Comparison of ENCODE assay signal across 9 mouse cellular contexts in the genomic region with DNA sequence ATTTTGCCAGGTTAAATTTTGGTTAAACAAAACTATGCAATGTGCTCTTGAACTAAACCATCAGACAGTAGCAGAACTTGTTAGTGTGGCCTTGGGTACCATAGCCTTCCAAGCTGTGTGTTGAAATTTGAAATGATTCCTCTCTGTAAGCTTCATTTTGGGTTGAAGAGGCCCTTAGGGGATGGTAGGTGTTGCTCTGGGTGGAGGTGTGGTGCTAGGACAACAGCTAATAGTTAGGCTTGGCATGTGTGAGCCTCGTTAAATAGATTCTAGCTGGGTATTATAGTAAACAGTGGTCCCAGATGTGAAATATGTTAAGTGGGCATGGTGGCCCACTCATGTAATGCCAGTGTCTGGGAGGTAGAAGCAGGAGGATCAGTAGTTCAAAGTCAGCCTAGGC. TPM values are rescaled to one million over a fixed set of nuclear protein-coding genes. Genes with fewer than 3 reads are reported as not detected.
DNase-seq lines count a peak whose midpoint lies in the region; ATAC-seq and TF ChIP-seq lines count a peak whose summit lies in the region.
"Had no signal": no experiment of that assay in that cellular context is flagged by ENCODE, and none has a peak within 500 bp of the region (broad histone marks: within the 10 kb centered on the region; RNA-seq: fewer than 3 reads in every experiment).

No protein-coding gene starts in this region.

- H3K27me3 ChIP-seq in embryonic facial prominence, embryonic 14.5 days (replicated peaks; ENCODE audit: control insufficient read depth, insufficient read depth, low read length) = no peaks in the 10 kb centered on the region
- no peaks in the 10 kb centered on the region for H3K27me3 ChIP-seq in intestine, embryonic 16.5 days (replicated peaks; ENCODE audit: control insufficient read depth, insufficient read depth, low read length)
- H3K27me3 ChIP-seq in neural tube, embryonic 14.5 days (ENCODE audit: control insufficient read depth, insufficient read depth, low read length) = no peaks in the 10 kb centered on the region

- ATAC-seq in embryonic facial prominence, embryonic 14.5 days (ENCODE audit: low read depth) = no peak
- ATAC-seq in intestine, embryonic 16.5 days = no peak
- no peak for ATAC-seq in neural tube, embryonic 14.5 days (ENCODE audit: low read depth)

- no peak overlapping the region for H3K27ac ChIP-seq in embryonic facial prominence, embryonic 14.5 days (replicated peaks; ENCODE audit: low read depth, low read length)
- H3K27ac ChIP-seq in intestine, embryonic 16.5 days (ENCODE audit: low read length) = no peak overlapping the region
- H3K27ac ChIP-seq in neural tube, embryonic 14.5 days (ENCODE audit: low read depth, low read length) = no peak overlapping the region

- H3K9me3 ChIP-seq in embryonic facial prominence, embryonic 14.5 days (ENCODE audit: control insufficient read depth, low read length) = no peaks in the 10 kb centered on the region
- no peaks in the 10 kb centered on the region for H3K9me3 ChIP-seq in intestine, embryonic 16.5 days (ENCODE audit: control insufficient read depth, low read length)
- no peaks in the 10 kb centered on the region for H3K9me3 ChIP-seq in neural tube, embryonic 14.5 days (ENCODE audit: control insufficient read depth, low read length)

- peaks cover 6% of the 10 kb centered on the region for H3K4me1 ChIP-seq in lung, adult 2 months (ENCODE audit: control insufficient read depth, insufficient read depth, low read length)
- H3K4me1 ChIP-seq in embryonic facial prominence, embryonic 14.5 days (ENCODE audit: control insufficient read depth, insufficient read depth, low read length) = peaks cover 3% of the 10 kb centered on the region; the same call in 1 of the 2 replicates
- peaks cover 6% of the 10 kb centered on the region for H3K4me1 ChIP-seq in intestine, embryonic 16.5 days (ENCODE audit: control insufficient read depth, insufficient read depth, low read length)
- peaks cover 5% of the 10 kb centered on the region; the same call in 1 of the 2 replicates for H3K4me1 ChIP-seq in neural tube, embryonic 14.5 days (ENCODE audit: control insufficient read depth, insufficient read depth, low read length)

- TF ChIP-seq CTCF in lung, adult 2 months (IDR thresholded peaks at IDR 0.05; ENCODE audit: insufficient read depth, low read length) = no peak

- DNase-seq in lung, adult 2 months = no peak
- no peak for DNase-seq in lung, postnatal 36 days
- DNase-seq in embryonic facial prominence, embryonic 14.5 days (ENCODE audit: low spot score) = no peak
- DNase-seq in cerebellum, adult 11-12 months = no peak
- DNase-seq in embryo, embryonic 10 days (ENCODE audit: low spot score) = no peak
- DNase-seq in spleen, adult 18-20 months = no peak
- DNase-seq: thymus, postnatal 25 days had no signal

- WGBS in lung, adult 2 months = 21% methylated on average over 1 of the region's 1 CpGs
- WGBS in embryonic facial prominence, embryonic 14.5 days = 19% methylated on average over 1 of the region's 1 CpGs
- 19% methylated on average over 1 of the region's 1 CpGs for WGBS in intestine, embryonic 16.5 days
- 39% methylated on average over 1 of the region's 1 CpGs for WGBS in neural tube, embryonic 14.5 days

- H3K4me3 ChIP-seq in lung, adult 2 months (replicated peaks; ENCODE audit: extremely low read depth, low read depth, low read length) = peak overlapping the region; percentile 40
- H3K4me3 ChIP-seq in embryonic facial prominence, embryonic 14.5 days (ENCODE audit: low read depth, low read length) = peak overlapping the region; percentile 92
- peak overlapping the region; percentile 70 for H3K4me3 ChIP-seq in intestine, embryonic 16.5 days (ENCODE audit: low read length)
- H3K4me3 ChIP-seq in neural tube, embryonic 14.5 days (ENCODE audit: low read depth, low read length) = peak overlapping the region; percentile 55

- peak overlapping the region; percentile 96 for H3K4me2 ChIP-seq in embryonic facial prominence, embryonic 14.5 days (ENCODE audit: low read depth, low read length)
- H3K4me2 ChIP-seq in intestine, embryonic 16.5 days (ENCODE audit: low read depth, low read length) = peak overlapping the region; percentile 93
- peak overlapping the region; percentile 94 for H3K4me2 ChIP-seq in neural tube, embryonic 14.5 days (ENCODE audit: low read depth, low read length)

- peaks cover 48% of the 10 kb centered on the region for H3K36me3 ChIP-seq in embryonic facial prominence, embryonic 14.5 days (ENCODE audit: control insufficient read depth, insufficient read depth, low read length)
- H3K36me3 ChIP-seq in intestine, embryonic 16.5 days (ENCODE audit: control insufficient read depth, insufficient read depth, low read length) = peaks cover 12% of the 10 kb centered on the region
- peaks cover 30% of the 10 kb centered on the region for H3K36me3 ChIP-seq in neural tube, embryonic 14.5 days (ENCODE audit: control insufficient read depth, insufficient read depth, low read length)

- peak overlapping the region; percentile 98 for H3K9ac ChIP-seq in embryonic facial prominence, embryonic 14.5 days (ENCODE audit: low read depth, low read length)
- peak overlapping the region; percentile 83 for H3K9ac ChIP-seq in intestine, embryonic 16.5 days (ENCODE audit: low read depth, low read length)
- H3K9ac ChIP-seq in neural tube, embryonic 14.5 days (replicated peaks; ENCODE audit: low read depth, low read length) = peak overlapping the region; percentile 68

- no peak for TF ChIP-seq POLR2A in lung, adult 2 months (IDR thresholded peaks at IDR 0.05; ENCODE audit: borderline replicate concordance, extremely low read depth, low read depth, low read length)

RNA-seq across cellular contexts. Expression of gene Rpl24, which starts 1.1 kb away (rescaled TPM):
- 61.7 and 86.4 TPM in 2 replicates for polyA plus RNA-seq in lung, adult 2 months (2012; rRNA removed)
- 818 and 878 TPM in 2 replicates for polyA plus RNA-seq in embryonic facial prominence, embryonic 14.5 days (2014; fragmentation: Nextera tagmentation; extraction: Ambion mirVana)
- 606 and 662 TPM in 2 replicates for polyA plus RNA-seq in intestine, embryonic 16.5 days (2015; fragmentation: Nextera tagmentation; extraction: Ambion mirVana)
- polyA plus RNA-seq in neural tube, embryonic 14.5 days (2014; fragmentation: Nextera tagmentation; extraction: Ambion mirVana) = 529 and 563 TPM in 2 replicates

RNA-seq across cellular contexts. Expression of gene Zbtb11, which starts 6.5 kb away (rescaled TPM):
- polyA plus RNA-seq in lung, adult 2 months (2012; rRNA removed) = 3.3 and 3.7 TPM in 2 replicates
- polyA plus RNA-seq in embryonic facial prominence, embryonic 14.5 days (2014; fragmentation: Nextera tagmentation; extraction: Ambion mirVana) = 17.8 and 21.5 TPM in 2 replicates
- polyA plus RNA-seq in intestine, embryonic 16.5 days (2015; fragmentation: Nextera tagmentation; extraction: Ambion mirVana) = 12.0 and 12.7 TPM in 2 replicates
- polyA plus RNA-seq in neural tube, embryonic 14.5 days (2014; fragmentation: Nextera tagmentation; extraction: Ambion mirVana) = 26.5 and 30.6 TPM in 2 replicates

RNA-seq across cellular contexts. Expression of gene Cep97, which starts 32.6 kb away (rescaled TPM):
- 0.55 and 1.6 TPM in 2 replicates for polyA plus RNA-seq in lung, adult 2 months (2012; rRNA removed)
- polyA plus RNA-seq in embryonic facial prominence, embryonic 14.5 days (2014; fragmentation: Nextera tagmentation; extraction: Ambion mirVana) = 7.5 and 10.2 TPM in 2 replicates
- polyA plus RNA-seq in intestine, embryonic 16.5 days (2015; fragmentation: Nextera tagmentation; extraction: Ambion mirVana) = 4.7 and 5.8 TPM in 2 replicates
- polyA plus RNA-seq in neural tube, embryonic 14.5 days (2014; fragmentation: Nextera tagmentation; extraction: Ambion mirVana) = 18.4 and 18.9 TPM in 2 replicates

Comparison
In these comparisons a context has a peak if more than half of its experiments do, and no peak if none do; other contexts are left out.
1. H3K4me3 ChIP-seq: peak in every context shown above with its lines; median percentile 92 in embryonic facial prominence, embryonic 14.5 days; 70 in intestine, embryonic 16.5 days; 55 in neural tube, embryonic 14.5 days; 40 in lung, adult 2 months.